9 mouse cellular contexts compared by ENCODE assay signal in genomic region chr2:90744285-90745052, GRCm38 (mm10). TPM values are rescaled to one million over a fixed set of nuclear protein-coding genes. Genes with fewer than 3 reads are reported as not detected.
DNase-seq lines count a peak whose midpoint lies in the region; ATAC-seq and TF ChIP-seq lines count a peak whose summit lies in the region.
"Had no signal": no experiment of that assay in that cellular context is flagged by ENCODE, and none has a peak within 500 bp of the region (broad histone marks: within the 10 kb centered on the region; RNA-seq: fewer than 3 reads in every experiment).

No protein-coding gene starts in this region.

- no peak for ATAC-seq in megakaryocyte, adult 5-6 weeks (ENCODE audit: poor library complexity, severe bottlenecking)
- no peak for ATAC-seq in heart, embryonic 15.5 days (replicated peaks; ENCODE audit: insufficient number of reproducible peaks, insufficient read depth, low FRiP score, low read depth)
- ATAC-seq in limb, embryonic 12.5 days (ENCODE audit: insufficient number of reproducible peaks, insufficient read depth, low FRiP score, low TSS enrichment, low read depth) = no peak
- ATAC-seq in neural tube, embryonic 11.5 days (ENCODE audit: insufficient read depth, low FRiP score, low TSS enrichment) = peak; percentile 2; the same call in 1 of the 2 replicates

- TF ChIP-seq CTCF in cerebellum, adult 2 months (IDR thresholded peaks at IDR 0.05; ENCODE audit: borderline replicate concordance, insufficient read depth, low read depth, low read length) = no peak

- H3K27me3 ChIP-seq in megakaryocyte, embryonic 14.5 days (replicated peaks) = no peaks in the 10 kb centered on the region
- H3K27me3 ChIP-seq in cerebellum, adult 2 months (ENCODE audit: control insufficient read depth, insufficient read depth, low read length) = no peaks in the 10 kb centered on the region
- no peaks in the 10 kb centered on the region for H3K27me3 ChIP-seq in heart, embryonic 15.5 days
- H3K27me3 ChIP-seq in limb, embryonic 12.5 days = no peaks in the 10 kb centered on the region
- H3K27me3 ChIP-seq in neural tube, embryonic 11.5 days (ENCODE audit: control insufficient read depth, insufficient read depth, low read length) = no peaks in the 10 kb centered on the region

- peak; percentile 21 to 51 for DNase-seq in cerebellum, adult 2 months
- no peak for DNase-seq in neural tube, embryonic 11.5 days (ENCODE audit: low spot score)
- no peak for DNase-seq in right cerebral cortex, adult 18-20 months
- DNase-seq in layer of hippocampus, adult 9-11 months = no peak

- H3K4me3 ChIP-seq in megakaryocyte, embryonic 14.5 days (replicated peaks) = peak overlapping the region; percentile 95
- H3K4me3 ChIP-seq in cerebellum, adult 2 months (replicated peaks; ENCODE audit: insufficient read depth, low read depth, low read length) = peak overlapping the region; percentile 52
- peak overlapping the region; percentile 81 for H3K4me3 ChIP-seq in heart, embryonic 15.5 days
- H3K4me3 ChIP-seq in limb, embryonic 12.5 days (replicated peaks) = peak overlapping the region; percentile 86
- peak overlapping the region; percentile 95 for H3K4me3 ChIP-seq in neural tube, embryonic 11.5 days (ENCODE audit: low read depth, low read length)

- peak overlapping the region; percentile 31; the same call in 1 of the 2 replicates for H3K27ac ChIP-seq in cerebellum, adult 2 months (ENCODE audit: insufficient read depth, low read length)
- H3K27ac ChIP-seq in heart, embryonic 15.5 days = peak overlapping the region; percentile 85
- peak overlapping the region; percentile 93 for H3K27ac ChIP-seq in limb, embryonic 12.5 days
- H3K27ac ChIP-seq in neural tube, embryonic 11.5 days (ENCODE audit: low read depth, low read length) = peak overlapping the region; percentile 85

- 69% methylated on average over 12 of the region's 12 CpGs for WGBS in cerebellum, adult 2 months
- WGBS in heart, embryonic 15.5 days = 55% methylated on average over 12 of the region's 12 CpGs
- 66% methylated on average over 12 of the region's 12 CpGs for WGBS in limb, embryonic 12.5 days
- WGBS in neural tube, embryonic 11.5 days = 66% methylated on average over 12 of the region's 12 CpGs

- no peaks in the 10 kb centered on the region for H3K9me3 ChIP-seq in megakaryocyte, embryonic 14.5 days
- no peaks in the 10 kb centered on the region for H3K9me3 ChIP-seq in heart, embryonic 15.5 days (replicated peaks)
- no peaks in the 10 kb centered on the region for H3K9me3 ChIP-seq in limb, embryonic 12.5 days
- H3K9me3 ChIP-seq in neural tube, embryonic 11.5 days (ENCODE audit: control insufficient read depth, low read length) = no peaks in the 10 kb centered on the region

- peaks cover 24% of the 10 kb centered on the region for H3K36me3 ChIP-seq in megakaryocyte, embryonic 14.5 days (replicated peaks; ENCODE audit: low read length)
- H3K36me3 ChIP-seq in heart, embryonic 15.5 days = peaks cover 8% of the 10 kb centered on the region; the same call in 1 of the 2 replicates
- peaks cover 21% of the 10 kb centered on the region for H3K36me3 ChIP-seq in limb, embryonic 12.5 days
- 0 out of 2 replicates have a peak, but pooled peaks cover 3% of the 10 kb centered on the region for H3K36me3 ChIP-seq in neural tube, embryonic 11.5 days (ENCODE audit: control insufficient read depth, insufficient read depth, low read length)

- peak overlapping the region; percentile 56 for H3K4me2 ChIP-seq in heart, embryonic 15.5 days
- H3K4me2 ChIP-seq in limb, embryonic 12.5 days = peak overlapping the region; percentile 55
- H3K4me2 ChIP-seq in neural tube, embryonic 11.5 days (ENCODE audit: low read depth) = peak overlapping the region; percentile 45

- no peak overlapping the region for H3K9ac ChIP-seq in heart, embryonic 15.5 days
- no peak overlapping the region for H3K9ac ChIP-seq in limb, embryonic 12.5 days (replicated peaks)
- H3K9ac ChIP-seq in neural tube, embryonic 11.5 days (ENCODE audit: low read length) = peak overlapping the region; percentile 41; the same call in 1 of the 2 replicates

- TF ChIP-seq POLR2A in cerebellum, adult 2 months (IDR thresholded peaks at IDR 0.05; ENCODE audit: borderline replicate concordance, insufficient read depth, low read length) = no peak

- H3K4me1 ChIP-seq in megakaryocyte, embryonic 14.5 days = peaks cover 39% of the 10 kb centered on the region
- no peaks in the 10 kb centered on the region for H3K4me1 ChIP-seq in cerebellum, adult 2 months (ENCODE audit: control insufficient read depth, insufficient read depth, low read length)
- peaks cover 11% of the 10 kb centered on the region for H3K4me1 ChIP-seq in heart, embryonic 15.5 days (replicated peaks)
- H3K4me1 ChIP-seq in limb, embryonic 12.5 days (replicated peaks) = peaks cover 14% of the 10 kb centered on the region
- no peaks in the 10 kb centered on the region for H3K4me1 ChIP-seq in neural tube, embryonic 11.5 days (ENCODE audit: control insufficient read depth, insufficient read depth, low read length)

RNA-seq across cellular contexts. Expression of gene Fnbp4, which starts 0.7 kb away (rescaled TPM):
- polyA plus RNA-seq in megakaryocyte, embryonic 14.5 days (2012; ENCODE audit: insufficient read depth, low replicate concordance) = 25.9 and 30.4 TPM in 2 replicates
- 73.0 and 77.6 TPM in 2 replicates for total RNA-seq in megakaryocyte, adult 5-6 weeks (2015)
- 119 and 139 TPM in 2 replicates for total RNA-seq in megakaryocyte, adult 5-6 weeks (2017)
- polyA plus RNA-seq in cerebellum, adult 2 months (2012; rRNA removed) = 98.4 and 105 TPM in 2 replicates
- polyA plus RNA-seq in heart, embryonic 15.5 days (2015; fragmentation: Nextera tagmentation; extraction: Ambion mirVana) = 46.1 and 59.4 TPM in 2 replicates
- 147 TPM in 2 replicates for polyA plus RNA-seq in limb, embryonic 12.5 days (2016; fragmentation: Nextera tagmentation; extraction: Ambion mirVana)
- 104 and 105 TPM in 2 replicates for polyA plus RNA-seq in neural tube, embryonic 11.5 days (2014; fragmentation: Nextera tagmentation; extraction: Ambion mirVana)

RNA-seq across cellular contexts. Expression of gene Agbl2, which starts 38.1 kb away (rescaled TPM):
- not detected in 2 replicates for polyA plus RNA-seq in megakaryocyte, embryonic 14.5 days (2012; ENCODE audit: insufficient read depth, low replicate concordance)
- total RNA-seq in megakaryocyte, adult 5-6 weeks (2015) = not detected in 2 replicates
- total RNA-seq in megakaryocyte, adult 5-6 weeks (2017) = not detected in 2 replicates
- 6.7 and 8.1 TPM in 2 replicates for polyA plus RNA-seq in cerebellum, adult 2 months (2012; rRNA removed)
- polyA plus RNA-seq in heart, embryonic 15.5 days (2015; fragmentation: Nextera tagmentation; extraction: Ambion mirVana) = 1.4 and 1.7 TPM in 2 replicates
- 0.59 and 1.1 TPM in 2 replicates for polyA plus RNA-seq in limb, embryonic 12.5 days (2016; fragmentation: Nextera tagmentation; extraction: Ambion mirVana)
- polyA plus RNA-seq in neural tube, embryonic 11.5 days (2014; fragmentation: Nextera tagmentation; extraction: Ambion mirVana) = 0.37 and 0.64 TPM in 2 replicates
- total RNA-seq: neutrophil, adult 5-6 weeks had no signal

Comparison
In these comparisons a context has a peak if more than half of its experiments do, and no peak if none do; other contexts are left out.
1. DNase-seq: peak in cerebellum, adult 2 months (2 of 2); none in neural tube, embryonic 11.5 days (single experiment), right cerebral cortex, adult 18-20 months (single experiment) and layer of hippocampus, adult 9-11 months (single experiment).
2. H3K27ac ChIP-seq: peak in every context shown above with its lines; median percentile 93 in limb, embryonic 12.5 days; 85 in heart, embryonic 15.5 days; 85 in neural tube, embryonic 11.5 days; 31 in cerebellum, adult 2 months.
3. Peak in every context shown above with its lines, with median percentiles within 50 percentile points of each other: H3K4me3 ChIP-seq and H3K4me2 ChIP-seq.